Mouse (Mus musculus) R1 (cell line): ENCODE data around the gene Cfap54.

ENCODE experiments used
- DNase-seq: peaks from one replicate; pipeline ENCODE4 v3.0.0-alpha.2; 2018; ENCODE audit warnings: low read depth, low spot score

The Cfap54 gene

GRCm38 (mm10) chr10:92937741-92938285 is 143.6 kb downstream of the Cfap54 start:
- DNase-seq, result no peak

- DNase-seq, result no peak
These were observed 144.3 kb downstream of the Cfap54 start for GRCm38 (mm10) chr10:92937091-92937490.

- DNase-seq, result peak; percentile 13
These were observed 146.9 kb downstream of the Cfap54 start for GRCm38 (mm10) chr10:92934506-92934905.

- no peak for DNase-seq
These were observed 147.8 kb downstream of the Cfap54 start for GRCm38 (mm10) chr10:92933616-92934015.

- no peak for DNase-seq
These were observed 149.0 kb downstream of the Cfap54 start for GRCm38 (mm10) chr10:92932464-92932863.

- DNase-seq, result no peak
These were observed 151.4 kb downstream of the Cfap54 start for GRCm38 (mm10) chr10:92930036-92930435.

- DNase-seq, result no peak
These were observed 153.2 kb downstream of the Cfap54 start for GRCm38 (mm10) chr10:92928256-92928655.

GRCm38 (mm10) chr10:92918551-92918950 is 162.9 kb downstream of the Cfap54 start:
- no peak for DNase-seq

GRCm38 (mm10) chr10:92907246-92907645 is 174.2 kb downstream of the Cfap54 start:
- no peak for DNase-seq

GRCm38 (mm10) chr10:92888466-92888865 is 193.0 kb downstream of the Cfap54 start:
- no peak for DNase-seq

- DNase-seq, result peak; percentile 16
These were observed 203.4 kb downstream of the Cfap54 start for GRCm38 (mm10) chr10:92878000-92878399.

- no peak for DNase-seq
These were observed 240.4 kb downstream of the Cfap54 start for GRCm38 (mm10) chr10:92840980-92841379.

- DNase-seq, result no peak
These were observed 243.8 kb downstream of the Cfap54 start for GRCm38 (mm10) chr10:92837572-92837971.

- DNase-seq, result no peak
These were observed 244.4 kb downstream of the Cfap54 start for GRCm38 (mm10) chr10:92837045-92837444.

- DNase-seq, result no peak
These were observed 259.9 kb downstream of the Cfap54 start for GRCm38 (mm10) chr10:92821499-92821898.

GRCm38 (mm10) chr10:92818190-92818589 is 263.2 kb downstream of the Cfap54 start:
- DNase-seq, result no peak

GRCm38 (mm10) chr10:92816903-92817302 is 264.5 kb downstream of the Cfap54 start:
- DNase-seq, result peak; percentile 30

- no peak for DNase-seq
These were observed 270.5 kb downstream of the Cfap54 start for GRCm38 (mm10) chr10:92810894-92811293.

GRCm38 (mm10) chr10:92791908-92792307 is 289.5 kb downstream of the Cfap54 start:
- DNase-seq, result no peak

GRCm38 (mm10) chr10:92791531-92791900 is 289.9 kb downstream of the Cfap54 start:
- DNase-seq, result no peak

GRCm38 (mm10) chr10:92790893-92791530 is 290.4 kb downstream of the Cfap54 start:
- no peak for DNase-seq

GRCm38 (mm10) chr10:92790247-92790646 is 291.2 kb downstream of the Cfap54 start:
- DNase-seq, result no peak

GRCm38 (mm10) chr10:92788410-92789096 is 292.9 kb downstream of the Cfap54 start:
- no peak for DNase-seq
